Mouse (Mus musculus): Measurements from ENCODE around the gene Bola1.
"Not testable (repeated sequence)": the region's sequence is repeated elsewhere in the genome, so short reads cannot be mapped to it uniquely, and the experiment has no call there.

Gene Bola1

DNA sequence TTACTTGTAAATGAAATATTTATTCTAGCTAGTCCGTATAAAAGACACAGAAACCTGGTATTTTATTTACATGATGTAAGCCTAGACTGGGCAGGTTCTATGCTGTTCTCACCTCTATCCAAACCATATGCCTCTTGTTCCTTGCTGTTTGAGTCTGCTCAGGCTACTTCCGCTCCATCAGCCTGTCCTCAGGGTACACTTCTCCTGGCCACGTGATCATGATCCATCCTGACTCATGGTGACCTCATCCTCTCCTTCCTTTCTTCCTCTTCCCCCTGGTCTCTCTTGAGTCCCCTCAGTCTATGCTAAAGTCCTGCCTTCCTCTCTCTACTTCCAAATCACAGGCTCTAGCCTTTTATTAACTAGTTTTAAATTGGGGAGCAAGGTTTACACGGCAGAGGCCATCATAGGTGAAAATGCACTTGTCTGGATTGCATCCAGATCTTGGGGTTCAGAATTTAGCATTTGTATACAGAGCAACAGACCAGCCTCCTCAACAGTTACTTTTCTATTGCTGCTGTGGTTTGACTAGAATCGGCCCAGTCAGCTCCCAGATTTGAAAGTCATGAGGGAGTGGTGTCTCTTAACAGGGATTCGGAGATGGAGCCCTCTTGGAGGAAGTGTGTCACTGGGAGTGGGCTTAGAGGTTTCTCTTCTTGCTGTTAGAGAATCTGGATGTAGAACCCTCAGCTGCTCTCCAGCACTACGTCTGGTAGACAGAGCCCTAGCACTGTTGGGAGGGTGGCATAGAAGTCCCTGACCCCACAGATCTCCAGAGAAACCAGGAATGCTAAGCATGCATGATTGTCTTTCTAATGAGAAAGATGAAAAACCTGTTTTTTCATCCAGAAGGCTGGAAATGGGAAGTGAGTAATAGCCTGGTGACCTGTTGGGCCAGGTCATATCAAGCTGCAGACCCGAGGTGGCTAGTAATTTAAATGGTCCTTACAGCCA lies 7.5 kb upstream of the Bola1 start:
- DNase-seq (ENCODE audit: extremely low spot score, low spot score), result no peak

DNA sequence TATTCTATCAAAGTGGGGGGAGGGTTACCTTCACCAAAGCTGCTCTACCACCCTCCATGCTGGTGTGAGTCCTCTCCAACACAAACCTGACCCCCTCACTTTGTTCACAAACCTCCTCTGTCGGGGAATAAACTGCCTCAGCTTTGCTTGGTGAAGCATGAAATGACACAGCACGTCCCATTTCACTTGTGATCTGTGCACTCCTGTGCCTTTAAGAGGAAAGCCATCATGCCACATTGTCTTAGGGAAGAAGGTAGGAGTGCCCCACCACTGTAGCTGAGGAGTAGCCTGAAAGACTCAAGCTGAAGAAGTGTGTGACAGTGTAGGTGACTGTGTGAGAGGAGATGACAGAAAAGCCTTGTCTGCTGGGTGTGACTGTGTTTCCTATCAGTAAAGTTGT lies 5.9 kb upstream of the Bola1 start:
- no peak for DNase-seq (ENCODE audit: extremely low spot score, low spot score)

DNA sequence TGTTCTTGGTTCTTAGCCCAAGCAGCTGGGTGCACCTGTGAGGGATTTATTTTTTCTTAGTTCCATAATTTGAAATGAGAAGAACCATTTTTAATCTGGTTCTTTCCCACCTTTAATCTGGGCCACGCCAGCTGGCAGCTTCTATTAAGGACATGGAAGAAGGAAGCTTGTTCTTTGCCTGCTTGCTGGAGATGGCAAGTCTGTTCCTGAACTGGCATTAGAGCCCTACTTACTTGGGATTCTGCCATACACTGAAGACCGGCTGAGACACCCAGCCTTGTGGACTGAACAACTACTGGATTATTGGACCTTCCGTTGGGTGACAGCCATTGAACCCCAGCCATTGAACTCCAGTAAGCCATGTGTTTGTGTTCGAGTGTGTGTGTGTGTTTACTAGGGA lies 3.3 kb upstream of the Bola1 start:
- DNase-seq (ENCODE audit: extremely low spot score, low spot score), result no peak

DNA sequence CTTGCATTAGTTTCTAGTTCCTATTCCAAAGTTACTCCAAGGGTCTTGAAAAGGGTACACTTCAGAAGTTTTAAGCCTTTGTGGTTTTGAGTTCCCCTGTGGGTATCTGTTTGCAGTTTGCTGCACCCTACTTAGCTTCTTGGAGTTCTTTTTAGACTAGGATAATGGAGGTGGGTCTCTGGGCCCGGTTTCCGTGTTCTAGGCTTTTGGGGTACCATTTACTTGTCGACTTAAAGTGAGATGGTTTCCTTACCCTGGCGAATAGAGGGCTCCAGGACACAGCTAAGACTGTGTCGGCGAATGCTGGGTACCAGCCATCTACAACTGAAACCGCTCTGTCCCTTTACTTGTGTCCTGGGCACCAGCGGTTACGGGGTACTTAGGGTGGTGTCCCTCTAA lies 2.1 kb upstream of the Bola1 start:
- no peak for DNase-seq (ENCODE audit: extremely low spot score, low spot score)

DNA sequence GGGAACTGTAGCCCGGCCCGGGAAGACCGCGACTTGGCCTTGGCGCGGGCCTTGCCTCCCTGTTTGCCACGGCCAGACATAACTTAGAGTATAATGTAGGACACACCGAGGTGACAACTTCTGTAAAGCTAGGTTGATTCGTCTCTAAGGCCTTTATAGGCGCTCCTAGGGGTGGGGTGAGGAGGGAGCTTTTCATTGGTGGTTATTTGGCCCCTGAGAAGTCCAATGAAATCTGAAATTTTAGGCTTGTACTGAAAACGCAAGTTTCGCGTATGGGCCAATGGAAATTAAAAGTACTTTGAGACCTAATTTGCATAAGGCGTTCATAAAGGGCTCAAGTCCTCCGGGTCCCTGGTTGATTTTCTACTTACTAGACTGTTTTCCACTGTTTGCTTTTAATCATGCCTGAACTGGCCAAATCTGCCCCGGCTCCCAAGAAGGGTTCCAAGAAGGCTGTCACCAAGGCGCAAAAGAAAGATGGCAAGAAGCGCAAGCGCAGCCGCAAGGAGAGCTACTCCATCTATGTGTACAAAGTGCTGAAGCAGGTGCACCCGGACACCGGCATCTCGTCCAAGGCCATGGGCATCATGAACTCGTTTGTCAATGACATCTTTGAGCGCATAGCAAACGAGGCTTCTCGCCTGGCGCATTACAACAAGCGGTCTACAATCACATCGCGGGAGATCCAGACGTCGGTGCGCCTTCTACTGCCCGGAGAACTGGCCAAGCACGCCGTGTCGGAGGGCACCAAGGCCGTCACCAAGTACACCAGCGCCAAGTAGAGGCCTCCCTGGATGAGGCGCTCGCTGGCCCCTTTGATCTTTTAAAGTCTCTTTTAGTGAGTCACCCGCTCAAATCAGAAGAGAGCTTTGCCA lies 1.5 kb upstream of the Bola1 start, which contains the start of the genes Hist2h2ac and Hist2h2be:
Gene Hist2h2ac, minus strand, starts transcription at position 116 of the 875 bp plus-strand sequence.
Gene Hist2h2be, plus strand, starts transcription at position 355 of the 875 bp plus-strand sequence.
- peak; percentile 80 for DNase-seq (ENCODE audit: extremely low spot score, low spot score)

DNA sequence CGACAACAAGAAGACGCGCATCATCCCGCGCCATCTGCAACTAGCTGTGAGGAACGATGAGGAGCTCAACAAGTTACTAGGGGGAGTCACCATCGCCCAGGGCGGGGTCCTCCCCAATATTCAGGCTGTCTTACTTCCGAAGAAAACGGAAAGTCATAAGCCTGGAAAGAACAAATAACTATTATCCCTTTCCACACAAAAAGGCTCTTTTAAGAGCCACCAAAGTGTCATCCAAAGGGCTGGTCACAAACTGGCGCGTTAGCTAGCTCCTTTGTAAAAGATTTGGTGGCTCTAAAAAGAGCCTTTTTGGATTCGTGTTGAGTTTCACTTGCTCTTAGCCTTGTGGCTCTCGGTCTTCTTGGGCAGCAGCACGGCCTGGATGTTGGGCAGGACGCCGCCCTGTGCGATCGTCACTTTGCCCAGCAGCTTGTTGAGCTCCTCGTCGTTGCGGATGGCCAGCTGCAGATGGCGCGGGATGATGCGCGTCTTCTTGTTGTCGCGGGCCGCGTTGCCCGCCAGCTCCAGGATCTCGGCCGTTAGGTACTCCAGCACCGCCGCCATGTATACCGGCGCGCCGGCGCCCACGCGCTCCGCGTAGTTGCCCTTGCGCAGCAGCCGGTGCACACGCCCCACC lies 739 bp upstream of the Bola1 start:
- not testable (repeated sequence) for DNase-seq (ENCODE audit: extremely low spot score, low spot score)

DNA sequence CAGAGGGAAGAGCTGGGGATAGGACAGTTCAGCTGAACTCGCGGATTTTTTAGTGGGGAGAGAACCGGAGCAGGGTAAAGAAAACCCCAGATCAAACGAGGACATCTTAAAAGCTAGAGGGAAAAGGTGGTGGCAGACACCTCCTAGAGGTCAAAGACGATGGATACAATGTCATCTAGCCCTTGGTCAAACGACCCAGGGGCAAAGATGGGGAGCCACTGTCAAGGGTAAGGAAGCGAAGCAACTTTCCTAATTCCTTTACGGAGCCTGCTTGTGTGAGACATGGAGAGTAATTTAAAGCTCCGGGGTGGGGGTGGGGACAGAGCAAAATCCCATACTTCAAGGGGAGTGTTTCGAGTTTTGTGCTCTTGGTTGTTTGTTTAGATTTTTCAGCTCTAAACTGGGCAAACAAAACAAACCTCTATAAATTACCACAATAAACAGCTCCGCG lies 293 bp downstream of the Bola1 start:
- DNase-seq (ENCODE audit: extremely low spot score, low spot score), result peak; percentile 61

DNA sequence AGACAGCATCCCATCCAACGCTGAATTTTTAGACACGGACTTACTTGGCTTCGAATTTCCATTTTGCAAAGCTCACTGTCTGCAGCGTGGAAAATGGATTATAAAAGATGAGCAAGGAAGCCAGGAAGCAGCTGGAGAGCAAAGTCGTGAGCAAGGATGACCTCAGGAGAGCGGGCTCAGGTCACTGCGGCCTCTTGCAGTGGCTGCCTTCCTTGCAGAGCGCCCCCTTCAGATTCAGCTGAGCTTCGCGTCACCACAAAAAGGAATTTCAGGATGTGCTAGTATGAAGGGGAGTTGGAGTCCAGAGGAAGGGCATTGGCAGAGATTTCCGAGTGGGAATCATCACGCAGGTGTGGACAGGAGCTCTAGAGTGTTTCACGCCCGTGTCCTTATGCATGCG lies 10.3 kb downstream of the Bola1 start:
- peak; percentile 24 for DNase-seq (ENCODE audit: extremely low spot score, low spot score)

DNA sequence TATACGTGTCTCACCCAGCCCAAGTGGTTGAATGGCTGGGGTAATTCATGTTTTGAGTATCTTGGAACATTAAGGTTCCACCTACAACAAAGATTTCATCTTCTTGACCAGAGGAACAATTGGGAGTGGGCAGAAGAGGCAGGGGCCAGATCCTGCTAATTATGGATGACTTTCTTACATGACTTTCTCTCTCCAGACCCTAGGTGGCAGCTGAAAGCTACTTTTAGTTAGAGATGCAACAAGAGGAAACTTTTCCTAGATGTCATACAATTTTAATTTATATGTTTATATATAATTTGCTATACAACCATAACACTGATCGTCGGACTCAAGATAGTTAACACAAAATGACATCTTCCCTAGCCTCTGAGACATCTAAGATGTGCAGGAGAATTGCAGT lies 11.7 kb downstream of the Bola1 start:
- no peak for DNase-seq (ENCODE audit: extremely low spot score, low spot score)

DNA sequence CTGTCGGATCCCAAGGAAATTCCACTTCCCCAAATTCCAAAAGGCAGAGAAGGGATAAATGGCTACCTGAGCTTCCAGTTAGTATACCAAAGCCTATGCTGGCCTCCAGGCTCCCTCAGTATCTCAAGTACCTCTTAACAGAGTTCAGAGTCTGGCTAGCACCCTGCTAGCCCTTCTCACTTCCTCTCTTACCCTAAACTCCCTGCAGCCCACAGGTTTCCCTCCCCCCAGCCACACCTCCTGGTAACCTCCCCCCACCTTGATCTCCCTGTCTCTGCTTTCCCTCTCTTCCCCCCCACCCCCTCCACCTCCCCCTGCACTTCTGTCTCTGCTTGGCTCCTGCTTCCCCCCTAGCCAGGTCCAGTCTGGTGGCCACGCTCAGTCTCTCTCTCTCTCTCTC lies 19.8 kb downstream of the Bola1 start:
- no peak for DNase-seq (ENCODE audit: extremely low spot score, low spot score)

DNA sequence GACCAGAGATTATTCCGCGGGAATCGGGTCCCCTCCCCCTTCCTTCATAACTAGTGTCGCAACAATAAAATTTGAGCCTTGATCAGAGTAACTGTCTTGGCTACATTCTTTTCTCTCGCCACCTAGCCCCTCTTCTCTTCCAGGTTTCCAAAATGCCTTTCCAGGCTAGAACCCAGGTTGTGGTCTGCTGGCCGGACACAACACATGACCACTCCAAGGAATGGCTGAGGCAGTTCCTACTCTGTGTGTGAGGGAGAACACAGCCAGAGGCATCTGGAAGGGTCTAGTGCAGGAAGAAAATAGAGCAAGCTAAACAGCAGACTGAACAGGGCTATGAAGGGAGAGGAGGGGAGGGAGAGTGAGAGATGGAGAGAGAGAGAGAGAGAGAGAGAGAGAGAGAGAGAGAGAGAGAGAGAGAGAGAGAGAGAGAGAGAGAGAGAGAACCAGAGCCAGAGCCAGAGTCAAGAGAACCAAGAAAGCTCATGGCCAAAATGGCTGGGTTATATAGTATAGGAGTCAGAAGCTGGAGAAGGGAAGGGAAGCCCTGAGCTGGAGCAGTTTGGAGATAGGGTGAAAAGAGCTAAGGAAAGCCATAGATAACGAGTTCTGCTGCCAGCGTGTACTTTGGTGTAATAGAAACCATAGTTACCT lies 20.8 kb downstream of the Bola1 start:
- DNase-seq (ENCODE audit: extremely low spot score, low spot score), result not testable (repeated sequence)

DNA sequence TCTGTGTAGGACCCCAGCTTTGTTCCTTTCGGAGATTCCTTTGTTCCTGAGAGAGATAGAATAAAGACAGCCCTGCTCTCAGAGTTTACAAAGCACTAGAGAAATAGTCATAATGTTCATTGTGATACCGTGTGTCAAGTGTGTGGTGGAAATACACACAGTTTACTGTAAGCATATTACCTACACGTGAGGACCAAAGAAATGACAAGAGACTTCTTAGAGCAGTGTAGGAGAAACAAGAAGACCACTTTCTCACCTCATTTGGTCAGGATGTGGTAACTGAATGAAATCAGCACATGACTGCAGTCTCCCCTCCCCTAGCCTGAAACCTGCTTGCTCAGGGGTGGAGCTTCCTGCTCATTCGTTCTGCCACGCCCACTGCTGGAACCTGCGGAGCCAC lies 21.3 kb downstream of the Bola1 start:
- no peak for DNase-seq (ENCODE audit: extremely low spot score, low spot score)

DNA sequence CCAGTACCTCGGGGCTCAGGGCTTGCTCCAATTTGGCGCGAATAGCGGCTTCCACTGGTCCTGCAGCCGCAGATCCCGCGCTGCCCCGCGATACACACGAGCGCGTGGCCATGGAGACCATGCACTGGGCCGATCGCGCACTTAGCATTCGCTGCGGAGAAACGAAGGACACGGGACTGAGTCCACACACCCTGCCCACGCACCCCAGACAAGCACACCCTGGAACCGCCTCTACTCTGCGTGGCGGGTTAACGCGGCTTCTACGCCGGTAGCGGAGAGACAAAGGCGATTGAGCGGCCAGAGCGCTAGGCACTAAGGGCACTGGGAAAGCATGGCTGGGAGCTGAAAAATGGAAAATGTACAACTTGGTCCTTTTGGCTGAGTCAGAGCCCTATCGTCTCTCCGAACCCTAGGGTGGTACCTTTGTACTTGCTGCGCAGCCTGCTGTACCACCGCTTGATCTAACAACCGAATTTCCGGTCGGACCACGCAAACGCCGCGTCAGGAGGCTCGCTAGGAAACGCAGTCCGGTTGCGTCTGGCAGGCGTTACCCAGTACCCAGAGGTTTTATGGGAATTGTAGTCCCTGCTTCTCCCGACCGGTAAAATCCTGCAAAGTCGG lies 22.3 kb downstream of the Bola1 start:
- DNase-seq (ENCODE audit: extremely low spot score, low spot score), result peak; percentile 84

DNA sequence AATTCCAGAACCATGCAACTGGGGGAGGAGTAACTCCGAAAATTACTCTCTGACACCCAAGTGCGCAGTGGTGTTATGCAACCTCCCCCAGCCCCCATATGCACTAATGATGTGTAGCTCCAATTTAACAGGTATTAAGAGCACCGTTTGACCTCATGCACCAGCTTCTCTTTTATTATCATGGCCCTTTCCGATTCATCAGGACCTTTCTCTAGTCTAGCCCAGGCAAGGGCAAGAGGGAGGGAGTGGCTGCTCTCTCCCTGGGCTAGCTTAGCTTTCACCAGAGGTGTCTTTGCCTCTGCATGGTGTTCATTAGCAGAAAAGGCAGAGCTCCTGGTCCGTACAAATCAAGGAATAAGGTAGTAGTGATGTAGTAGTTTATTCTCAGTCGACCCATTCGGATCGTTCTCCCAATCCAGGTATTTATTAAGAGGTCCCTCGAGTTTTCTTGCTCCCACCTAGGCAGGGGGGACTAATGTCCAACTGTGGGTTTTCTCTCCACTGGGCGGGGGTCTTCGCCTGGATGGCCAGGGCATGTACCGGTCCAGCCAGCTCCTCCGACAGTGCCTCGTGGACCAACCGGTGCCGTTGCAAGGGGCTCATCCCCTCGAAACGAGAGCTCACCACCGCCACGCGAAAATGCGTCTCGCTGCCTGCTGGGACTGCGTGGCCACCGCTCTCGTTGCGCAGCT lies 22.9 kb downstream of the Bola1 start:
- no peak for DNase-seq (ENCODE audit: extremely low spot score, low spot score)

DNA sequence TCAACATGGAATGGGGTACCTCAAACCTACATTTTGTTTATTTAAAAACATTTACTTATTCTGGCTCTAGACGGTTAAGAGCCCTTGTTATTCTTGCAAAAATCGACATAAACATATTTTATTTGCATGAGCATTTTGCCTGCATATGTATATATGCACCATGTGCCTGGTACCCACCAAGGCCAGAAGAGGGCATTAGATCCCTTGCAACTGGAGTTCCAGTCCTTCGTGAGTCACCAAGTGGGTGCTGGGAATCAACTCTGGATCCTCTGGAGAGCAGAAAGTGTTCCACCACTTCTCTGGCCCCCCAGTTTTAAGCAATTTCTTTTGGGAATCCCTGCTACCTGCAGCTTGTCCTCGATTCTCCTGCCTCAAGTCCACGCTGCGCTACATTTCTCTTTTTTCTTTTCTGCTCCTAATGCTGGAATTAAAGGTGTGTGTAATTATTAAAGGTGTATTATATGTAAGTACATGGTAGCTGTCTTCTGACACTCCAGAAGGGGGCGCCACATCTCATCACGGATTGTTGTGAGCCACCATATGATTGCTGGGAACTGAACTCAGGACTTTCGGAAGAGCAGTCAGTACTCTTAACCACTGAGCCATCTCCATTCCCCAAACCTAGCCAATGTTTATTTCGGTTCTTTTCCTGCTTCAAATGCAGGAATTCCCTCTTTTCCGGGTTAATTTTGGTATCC lies 23.7 kb downstream of the Bola1 start:
- no peak for DNase-seq (ENCODE audit: extremely low spot score, low spot score)

DNA sequence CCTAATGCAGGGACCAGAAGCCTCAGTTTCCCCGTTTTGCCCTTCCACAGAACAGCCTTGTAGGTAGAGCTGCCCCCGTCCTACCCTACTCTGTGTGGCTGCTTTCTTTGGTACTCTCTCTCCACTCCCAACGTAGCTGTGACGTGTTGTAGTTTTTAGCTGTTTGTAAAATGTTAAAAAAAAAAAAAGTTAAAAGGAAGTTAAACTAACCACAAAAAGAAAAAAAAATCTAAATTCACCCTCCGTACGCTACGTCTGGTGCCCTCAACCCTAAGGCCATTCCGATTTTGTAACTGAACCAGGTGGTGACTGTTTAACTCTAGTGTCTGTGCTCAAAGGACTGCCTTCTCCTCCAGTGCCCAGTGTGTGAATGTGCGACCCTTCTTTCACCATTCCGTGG lies 24.5 kb downstream of the Bola1 start:
- DNase-seq (ENCODE audit: extremely low spot score, low spot score), result no peak

DNA sequence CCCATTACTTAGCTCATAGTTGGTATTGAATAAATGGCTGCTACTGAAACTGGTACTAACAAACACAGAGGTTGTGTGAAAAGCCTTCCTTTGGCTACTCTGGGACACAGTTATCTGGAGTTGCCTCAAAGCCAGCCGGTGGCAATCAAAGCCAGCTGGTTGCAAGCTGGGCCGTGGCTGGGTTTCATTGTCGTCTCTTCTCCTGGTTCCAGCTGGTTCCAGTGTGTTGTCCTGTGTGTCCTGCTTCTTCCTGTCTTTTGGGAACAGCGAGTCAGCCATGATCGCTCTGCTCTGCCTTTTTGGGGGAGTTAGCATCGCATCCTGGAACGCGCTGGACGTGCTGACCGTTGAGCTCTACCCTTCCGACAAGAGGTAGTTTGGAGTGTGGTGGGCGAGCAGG lies 26.5 kb downstream of the Bola1 start:
- no peak for DNase-seq (ENCODE audit: extremely low spot score, low spot score)

DNA sequence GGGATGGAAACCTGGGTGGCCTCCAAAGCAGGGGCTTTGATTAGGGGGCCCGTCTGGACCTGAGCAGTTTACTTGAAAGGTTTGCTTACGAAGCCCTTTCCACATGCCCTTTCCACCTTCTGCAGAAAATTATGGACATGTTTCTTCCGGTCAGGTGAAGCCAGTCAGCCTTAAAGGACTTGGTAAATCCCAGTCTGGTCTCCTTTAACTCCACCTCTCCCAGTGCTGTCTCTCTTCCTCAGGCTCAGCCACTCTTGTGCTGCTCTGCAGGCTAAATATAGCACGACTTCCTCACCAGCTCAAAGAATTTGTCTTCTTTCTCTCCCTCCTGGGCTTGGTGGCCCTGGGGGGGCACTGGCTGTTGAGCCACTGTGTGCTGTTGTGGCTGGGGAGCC lies 37.1 kb downstream of the Bola1 start:
- DNase-seq (ENCODE audit: extremely low spot score, low spot score), result no peak
